Mouse (Mus musculus): ENCODE measurements around the gene Col23a1.

- TF ChIP-seq POLR2A (IDR thresholded peaks at IDR 0.05; ENCODE audit: insufficient read depth, low read depth, low read length) = no peak
- TF ChIP-seq CTCF (IDR thresholded peaks at IDR 0.05) = no peak
- TF ChIP-seq EP300 (IDR thresholded peaks at IDR 0.05; ENCODE audit: insufficient read depth, low read depth, low read length) = no peak
These were observed 196.2 kb downstream of the Col23a1 start for GRCm38 (mm10) chr11:51485775-51486464.

All from heart, adult 2 months (tissue).